Mouse (Mus musculus): ENCODE measurements around the gene Prkd2.

DNA sequence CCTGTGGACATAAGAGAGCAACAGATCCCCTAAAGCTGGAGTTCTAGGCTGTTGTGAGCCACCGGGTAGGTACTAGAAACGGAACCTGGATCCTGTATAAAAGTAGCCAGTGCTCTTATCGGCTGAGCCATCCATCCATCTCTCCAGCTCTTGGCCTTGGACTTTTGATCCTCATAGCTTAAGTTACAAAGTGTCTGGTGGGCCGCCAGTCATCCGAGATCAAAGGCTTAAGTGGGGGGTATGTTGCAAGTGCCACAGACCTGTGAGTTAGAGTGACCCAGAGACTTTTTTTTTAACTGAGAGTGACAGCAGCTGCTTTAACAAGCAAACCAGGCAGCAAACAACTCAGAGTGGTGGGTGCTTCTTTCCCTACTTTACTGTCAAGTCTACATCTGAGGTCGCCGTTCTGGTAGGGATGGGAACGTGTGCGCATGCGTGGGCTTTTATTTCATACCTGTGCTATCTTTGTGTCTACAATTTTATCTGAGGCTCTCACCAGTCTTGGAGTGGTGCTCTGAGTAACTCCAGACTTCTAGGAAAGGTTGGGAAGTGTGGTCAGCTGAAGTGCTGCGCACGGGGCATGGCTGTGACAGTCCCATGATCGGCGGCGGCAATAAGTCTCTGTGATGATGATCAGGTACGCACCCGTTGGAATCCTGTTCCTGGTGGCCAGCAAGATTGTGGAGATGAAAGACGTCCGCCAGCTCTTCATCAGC, 49.5 kb upstream of the Prkd2 start:
- TF ChIP-seq POLR2A (IDR thresholded peaks at IDR 0.05; ENCODE audit: extremely low read depth, insufficient read depth, low read length) = no peak
- no peak for TF ChIP-seq CTCF (IDR thresholded peaks at IDR 0.05; ENCODE audit: extremely low read depth, insufficient read depth, low read length)

All from cortical plate, adult 2 months (tissue).